Mouse (Mus musculus) T-cell, adult 2 months (primary cell): ENCODE data around the gene Gm13030.
"Not testable (repeated sequence)": the region's sequence is repeated elsewhere in the genome, so short reads cannot be mapped to it uniquely, and the experiment has no call there.

Source experiments
- DNase-seq: peaks from one replicate; pipeline ENCODE4 v3.0.0; 2022; ENCODE audit warnings: low spot score

Gm13030 gene

GRCm38 (mm10) chr4:138865991-138866390 lies 7.8 kb downstream of the Gm13030 start:
- no peak for DNase-seq

- DNase-seq: no peak
These were observed 8.7 kb downstream of the Gm13030 start for GRCm38 (mm10) chr4:138865092-138865491.

DNA sequence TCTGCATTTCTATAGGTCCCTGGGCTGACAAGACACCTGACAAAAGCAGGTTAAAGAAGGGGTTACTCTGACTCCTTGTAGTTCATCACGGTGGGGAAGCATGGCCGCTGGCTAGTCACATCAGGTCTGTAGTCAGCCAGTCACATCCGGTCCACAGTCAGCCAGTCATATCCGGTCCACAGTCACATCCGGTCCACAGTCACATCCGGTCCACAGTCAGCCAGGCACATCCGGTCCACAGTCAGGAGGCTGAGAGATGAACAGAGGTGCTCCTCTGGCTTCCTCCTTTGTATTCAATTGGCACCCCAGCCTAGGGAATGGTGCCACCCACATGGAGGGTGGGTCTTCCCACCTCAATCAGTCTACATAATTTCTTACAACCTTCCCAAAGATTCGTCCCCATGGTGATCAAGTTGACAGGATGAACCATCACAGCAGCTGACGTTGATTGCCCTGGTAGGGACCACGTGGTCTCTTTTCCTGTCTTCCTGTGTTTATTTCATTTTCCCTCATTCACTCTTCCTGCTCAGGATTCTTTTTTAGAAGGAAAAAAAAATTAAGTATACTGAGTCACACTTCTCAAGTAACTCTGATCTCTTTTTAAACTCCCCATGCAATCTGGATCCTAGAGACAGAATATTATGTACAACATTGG lies 10.3 kb downstream of the Gm13030 start, which contains the start of gene Pla2g5:
Gene Pla2g5 (minus strand): TSS at position 139 of the 655 bp plus-strand sequence.
- DNase-seq: peak; percentile 52

GRCm38 (mm10) chr4:138859728-138860127 lies 14.0 kb downstream of the Gm13030 start:
- peak; percentile 10 for DNase-seq

DNA sequence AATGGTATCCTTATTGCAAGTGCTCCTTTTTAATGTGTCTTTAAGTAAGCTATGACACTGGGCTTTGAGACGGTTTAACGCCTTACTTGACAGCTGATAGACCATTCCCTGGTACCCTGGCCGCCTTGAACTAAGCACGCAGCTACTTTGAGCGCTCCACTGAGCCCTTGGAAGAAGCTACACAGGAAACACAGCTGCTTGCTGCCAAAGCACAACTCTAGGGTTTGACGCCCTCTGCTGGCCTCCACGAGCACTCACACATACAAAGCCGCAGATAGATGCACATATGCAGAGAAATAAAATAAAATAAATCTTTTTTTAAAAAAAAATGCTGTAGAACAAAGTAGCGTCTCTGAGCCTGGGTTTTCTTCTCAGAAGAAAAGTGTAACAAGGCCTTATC lies 14.5 kb downstream of the Gm13030 start:
- no peak for DNase-seq

DNA sequence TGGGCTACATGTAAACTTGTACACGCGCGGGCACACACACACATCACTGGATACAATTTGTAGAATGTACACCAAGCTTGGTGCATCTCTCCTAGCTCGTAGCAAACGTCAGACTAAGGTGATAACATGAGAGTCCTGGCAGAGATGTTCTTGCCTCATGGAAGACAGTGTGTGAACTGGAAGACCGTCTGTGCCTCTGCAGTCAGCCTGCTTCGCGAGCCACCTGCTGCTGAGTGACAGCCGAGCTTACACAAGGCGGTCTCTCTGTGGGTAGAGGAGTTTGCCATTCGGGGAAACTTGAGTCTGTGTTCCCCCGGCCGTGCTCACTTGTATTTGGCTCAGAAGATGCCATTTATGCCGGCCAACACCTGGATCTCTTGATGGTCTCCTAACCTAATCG lies 15.3 kb downstream of the Gm13030 start:
- no peak for DNase-seq

DNA sequence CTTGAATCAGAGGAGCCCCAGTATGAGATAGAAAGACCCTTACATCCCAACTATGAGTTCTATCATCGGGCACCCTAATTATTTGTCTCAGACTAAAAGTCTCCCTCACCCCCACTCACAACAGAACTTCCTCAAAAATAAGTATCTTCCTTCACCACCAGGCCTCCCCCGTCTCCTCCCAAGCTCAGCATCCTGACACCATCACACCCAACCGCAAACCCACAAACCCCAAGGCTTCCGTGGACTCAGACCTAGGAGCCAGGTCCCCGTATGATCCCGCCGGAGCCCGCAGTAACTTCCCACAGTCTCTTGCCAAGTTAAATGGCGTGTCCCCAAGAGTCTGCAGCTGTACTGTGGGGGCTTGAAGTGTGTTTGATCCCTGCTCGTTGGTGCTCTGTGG lies 16.2 kb downstream of the Gm13030 start:
- DNase-seq: no peak

DNA sequence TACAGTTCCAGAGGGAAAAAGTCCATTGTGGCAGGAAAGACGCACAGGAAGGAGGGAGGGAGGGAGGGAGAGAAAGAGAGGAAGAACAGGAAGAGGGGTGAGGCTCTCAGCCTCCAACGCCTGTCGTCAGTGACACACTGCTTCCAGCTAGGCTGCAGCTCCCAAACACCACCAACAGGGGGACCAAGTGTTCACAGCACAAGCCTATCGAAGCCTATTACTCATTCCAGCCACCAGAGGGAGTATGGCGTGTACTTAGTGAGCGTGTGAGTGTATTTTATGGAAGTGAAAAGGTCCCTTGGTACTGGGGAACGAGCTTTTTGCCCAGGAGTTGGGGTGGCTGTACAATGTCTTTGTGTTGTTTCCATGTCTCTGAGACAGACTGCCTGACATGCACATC lies 17.3 kb downstream of the Gm13030 start:
- peak; percentile 42 for DNase-seq

DNA sequence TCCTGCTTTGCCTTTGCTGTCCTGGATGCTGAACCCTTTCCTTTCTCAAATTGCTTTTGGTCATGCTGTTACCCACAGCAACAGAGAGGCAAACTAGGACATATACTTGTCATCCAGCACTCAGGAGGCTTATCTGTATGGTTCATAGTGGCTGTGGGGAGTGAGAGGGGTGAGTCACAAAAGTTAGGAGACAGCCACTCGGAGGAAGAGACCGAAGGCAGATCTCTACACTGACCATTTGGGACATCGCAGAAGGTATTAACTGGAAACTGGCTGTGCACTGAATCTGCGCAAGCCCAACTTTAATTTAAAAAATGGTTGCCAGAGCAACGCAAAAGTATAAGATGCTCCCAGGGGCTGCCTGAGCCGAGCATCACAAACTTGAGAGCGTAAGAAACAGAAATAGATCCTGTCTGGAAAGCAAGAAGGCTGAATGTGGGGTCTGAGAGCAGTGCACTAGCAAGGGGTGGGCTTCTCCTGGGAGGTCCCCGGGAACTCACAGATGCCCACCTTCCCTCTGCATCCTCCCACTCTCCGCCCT lies 18.6 kb downstream of the Gm13030 start:
- DNase-seq: no peak

DNA sequence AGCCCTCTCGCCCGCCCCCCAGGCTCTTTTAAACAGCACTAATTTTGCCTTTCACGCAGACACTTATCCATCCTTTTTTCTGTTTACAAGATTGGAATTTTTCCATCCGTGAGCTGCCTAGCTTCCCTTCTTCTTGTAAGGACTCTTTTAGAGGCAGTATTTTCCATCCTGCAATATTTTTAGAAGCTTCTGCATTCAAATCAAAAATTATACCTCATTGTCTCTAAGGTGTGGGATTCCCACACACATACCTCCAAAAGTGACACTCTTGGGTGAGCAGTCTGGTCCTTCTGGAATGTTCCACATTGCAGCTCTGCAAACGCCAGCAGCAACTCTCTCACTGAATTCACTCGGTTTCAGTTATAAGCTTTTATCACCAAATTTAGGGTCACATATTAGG lies 20.8 kb downstream of the Gm13030 start:
- no peak for DNase-seq

DNA sequence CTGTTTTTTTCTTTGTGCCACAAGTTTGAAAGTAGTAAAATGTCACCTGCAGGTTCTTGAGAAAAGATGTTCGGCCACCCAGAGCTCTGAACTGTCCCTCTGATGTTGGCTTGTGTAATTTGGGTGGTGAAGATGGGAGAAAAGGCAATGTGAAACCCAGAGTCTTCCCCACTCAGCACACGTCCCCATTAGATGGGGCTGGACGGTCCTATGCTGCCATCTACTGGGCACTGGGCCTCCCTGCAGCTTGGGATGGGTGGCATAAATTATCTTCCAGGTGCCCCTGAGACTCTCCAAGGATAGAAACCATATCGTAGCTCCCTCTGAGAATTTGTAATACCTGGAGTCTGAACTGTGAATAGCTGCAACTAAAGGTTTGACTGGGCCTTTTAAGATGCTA lies 22.3 kb downstream of the Gm13030 start:
- peak; percentile 49 for DNase-seq

DNA sequence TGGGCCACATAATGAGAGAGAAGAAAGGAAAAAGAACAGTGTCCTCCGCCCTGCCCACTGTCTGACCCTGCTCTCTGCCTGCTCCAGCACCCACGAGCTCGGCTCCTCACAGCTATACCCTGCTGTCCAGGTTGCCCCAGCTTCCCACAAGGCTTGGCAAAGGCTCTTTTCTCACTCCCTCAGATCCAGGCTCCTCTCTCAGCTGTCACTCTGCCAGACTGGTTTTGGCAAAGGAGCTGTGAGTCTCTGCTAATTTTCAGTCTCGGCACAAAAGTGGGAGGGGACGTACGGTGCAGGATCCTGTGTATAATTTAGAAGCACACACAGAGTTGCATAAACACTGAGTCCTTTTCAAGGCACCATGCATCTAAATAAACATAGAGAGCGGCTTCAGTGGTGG lies 32.4 kb downstream of the Gm13030 start:
- DNase-seq: no peak

GRCm38 (mm10) chr4:138840726-138841125 lies 33.0 kb downstream of the Gm13030 start:
- no peak for DNase-seq

DNA sequence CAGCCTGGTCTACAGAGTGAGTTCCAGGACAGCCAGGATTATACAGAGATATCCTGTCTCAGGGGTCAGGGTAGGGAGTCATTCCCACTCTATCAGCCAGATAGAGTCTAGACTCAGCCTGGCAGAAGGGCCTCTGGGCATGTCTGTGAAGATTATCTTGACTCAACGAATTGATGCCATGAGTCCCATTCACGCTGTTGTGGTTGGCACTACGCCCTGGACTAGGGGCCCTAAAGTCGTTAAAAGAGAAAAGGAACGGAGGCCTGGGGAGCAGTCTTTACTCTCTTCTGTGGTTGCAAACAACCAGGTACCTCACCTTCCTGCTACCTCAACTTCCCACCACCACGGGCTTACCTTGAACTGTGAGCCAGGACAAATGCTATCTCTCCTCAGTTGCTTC lies 34.0 kb downstream of the Gm13030 start:
- DNase-seq: no peak

- DNase-seq: no peak
These were observed 46.6 kb downstream of the Gm13030 start for GRCm38 (mm10) chr4:138827147-138827546.

- DNase-seq: no peak
These were observed 47.8 kb downstream of the Gm13030 start for GRCm38 (mm10) chr4:138825751-138826567.

DNA sequence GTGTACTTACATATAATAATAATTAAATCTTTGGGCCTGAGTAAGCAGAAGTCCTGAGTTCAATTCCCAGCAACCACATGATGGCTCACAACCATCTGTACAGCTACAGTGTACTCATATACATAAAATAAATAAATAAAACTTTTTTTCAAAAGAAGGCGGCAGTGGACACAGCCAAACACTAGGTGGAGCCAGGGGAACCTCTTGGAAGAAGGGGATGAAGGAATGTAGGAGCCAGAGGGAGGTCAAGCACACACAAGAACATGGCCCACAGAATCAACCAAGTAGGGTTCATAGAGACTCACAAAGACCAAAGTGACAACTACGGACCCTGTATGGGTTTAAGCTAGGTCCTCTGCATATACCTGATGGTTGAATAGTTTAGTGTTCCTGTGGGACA lies 49.1 kb downstream of the Gm13030 start:
- no peak for DNase-seq

GRCm38 (mm10) chr4:138824161-138824560 lies 49.6 kb downstream of the Gm13030 start:
- DNase-seq: not testable (repeated sequence)

GRCm38 (mm10) chr4:138821036-138821435 lies 52.7 kb downstream of the Gm13030 start:
- DNase-seq: no peak
